Mouse (Mus musculus): Measurements from ENCODE around the gene Olfr457.

DNA sequence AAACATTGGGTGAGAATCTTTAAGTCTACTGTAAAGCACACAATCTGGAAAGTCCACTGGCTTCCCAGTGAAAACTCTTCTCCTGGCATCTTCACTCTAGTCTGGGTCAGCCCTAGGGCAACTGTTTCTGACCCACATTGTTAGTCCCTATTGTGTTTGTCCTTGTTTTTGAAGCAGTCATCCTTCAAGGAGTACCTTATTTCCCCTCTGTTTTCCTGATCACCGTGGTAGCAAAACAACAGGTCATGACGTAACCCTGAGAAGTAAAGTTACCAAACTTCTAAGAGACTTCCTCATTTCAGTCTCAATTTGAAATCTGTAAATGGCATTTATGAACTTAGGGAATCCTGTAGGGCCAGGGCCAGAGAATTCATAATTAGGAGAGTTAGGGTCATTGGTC is 54.7 kb downstream of the Olfr457 start:
- TF ChIP-seq EP300 (optimal IDR thresholded peaks at IDR 0.05) (no peak), CTCF (IDR thresholded peaks at IDR 0.05; ENCODE audit: low read depth) (no peak)

All from stomach, postnatal 0 days (tissue).